Mouse (Mus musculus) MEL-GATA-1-ER (cell line): ENCODE data around the gene Tmem200b.

Experiments
- DNase-seq: peaks from one replicate; pipeline ENCODE4 v3.0.0-alpha.2; 2012; ENCODE audit warnings: low read depth; ENCODE audit errors: extremely low read depth

Gene Tmem200b

GRCm38 (mm10) chr4:131950657-131951056, 29.1 kb downstream of the Tmem200b start:
- DNase-seq: no peak

GRCm38 (mm10) chr4:131957161-131957560, 35.6 kb downstream of the Tmem200b start:
- DNase-seq: no peak

DNA sequence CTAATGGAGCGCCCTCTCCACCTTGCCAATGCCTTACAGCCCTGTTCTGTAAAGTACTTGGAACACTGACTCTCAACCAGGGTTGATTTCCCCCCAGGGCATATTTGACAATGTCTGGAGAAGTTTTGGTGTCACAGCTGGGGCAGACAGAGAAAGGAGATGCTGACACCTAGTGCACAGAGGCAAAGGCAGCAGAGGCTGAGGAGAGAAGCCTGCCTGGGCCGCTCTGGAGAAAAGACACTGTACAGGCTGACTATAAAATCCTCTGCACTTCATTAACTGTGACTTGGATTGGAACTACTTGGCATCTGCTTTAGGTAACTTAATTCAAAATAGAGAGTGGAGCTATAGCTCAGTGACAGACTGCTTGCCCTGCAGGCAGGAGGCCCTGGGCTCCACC, 47.3 kb downstream of the Tmem200b start:
- DNase-seq: no peak

GRCm38 (mm10) chr4:131970244-131970853, 48.8 kb downstream of the Tmem200b start:
- no peak for DNase-seq
